Mouse (Mus musculus) liver, adult 2 months (tissue): ENCODE results near the gene Pttg1.

Experiments
- CTCF ChIP-seq: fragments of 200-500 bp; IDR thresholded peaks from 2 replicates; pipeline ENCODE4 v1.5.1; 2011; ENCODE audit warnings: low read depth, low read length, control low read depth
- POLR2A ChIP-seq: fragments of 200-500 bp; IDR thresholded peaks from 2 replicates; pipeline ENCODE4 v1.6.1; 2011; ENCODE audit warnings: low read length, control low read depth; ENCODE audit not compliant: insufficient read depth; ENCODE audit errors: extremely low read depth

GRCm38 (mm10) chr11:43417201-43417600, 8.8 kb downstream of the Pttg1 start:
- no peak for TF ChIP-seq CTCF
- TF ChIP-seq POLR2A = no peak
